Mouse (Mus musculus): ENCODE measurements around the gene Tle2. TPM values are rescaled to one million over a fixed set of nuclear protein-coding genes. Genes with fewer than 3 reads are reported as not detected.

Tle2 gene
- 18.1 and 19.6 TPM in 2 replicates for polyA plus RNA-seq (2016; fragmentation: Nextera tagmentation; extraction: Ambion mirVana)

DNA sequence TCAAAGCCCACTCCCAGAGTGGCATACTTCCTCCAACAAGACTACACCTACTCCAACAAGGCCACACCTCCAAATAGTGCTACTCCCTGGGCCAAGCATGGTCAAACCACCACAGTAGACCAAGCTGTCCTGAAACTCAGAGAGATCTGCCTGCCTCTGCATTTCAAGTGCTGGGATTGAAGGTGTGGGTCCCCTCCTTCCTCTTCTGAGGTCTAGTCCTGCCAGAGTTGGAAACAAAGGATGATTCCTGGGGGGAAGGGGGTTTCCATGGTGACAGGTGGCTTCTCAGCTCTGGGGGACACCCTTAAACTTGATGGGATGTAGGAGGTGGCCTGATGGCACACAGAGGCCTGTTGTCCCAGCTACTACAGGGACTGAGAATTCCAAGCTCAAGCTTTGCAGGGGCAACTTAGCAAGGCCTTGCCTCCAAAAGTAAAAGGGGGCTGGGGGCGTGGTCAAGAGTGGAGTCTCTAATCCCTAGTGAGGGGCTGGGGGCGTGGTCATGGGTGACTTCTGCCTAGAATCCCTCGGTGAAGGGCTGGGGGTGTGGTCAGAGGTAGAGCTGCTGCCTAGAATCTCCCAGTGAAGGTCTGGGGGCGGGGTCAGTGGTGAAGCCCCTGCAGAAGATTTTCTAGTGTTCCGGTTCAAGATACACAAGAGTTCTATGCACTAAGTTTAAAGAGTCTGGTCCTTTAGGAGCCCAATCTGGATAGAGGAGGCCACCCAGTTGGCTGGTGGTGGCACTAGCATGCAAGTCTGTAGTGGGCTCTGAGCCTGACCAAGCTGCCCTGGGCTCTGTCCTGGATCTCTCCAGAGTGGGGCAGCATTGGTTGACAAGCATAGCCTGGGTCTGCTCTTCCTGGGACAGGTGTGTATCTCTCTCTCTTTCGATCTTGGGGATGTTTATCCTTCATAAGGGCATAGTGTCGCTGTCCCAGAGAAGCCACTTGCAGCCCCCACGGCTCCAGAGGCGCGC is at the start of gene Tle2:
TSS of gene Tle2 (plus strand) at position 481 of the 976 bp plus-strand sequence.
- H3K36me3 ChIP-seq: no peaks in the 10 kb centered on the region
- ATAC-seq (ENCODE audit: low FRiP score, low read depth): no peak
- 27% methylated on average over 10 of the region's 10 CpGs for WGBS
- no peak within 1 kb of the TSS for H3K27ac ChIP-seq
- H3K4me3 ChIP-seq: peak within 1 kb of the TSS; percentile 47
- peak within 1 kb of the TSS; percentile 66 for H3K9ac ChIP-seq
- no peaks in the 10 kb centered on the region for H3K9me3 ChIP-seq
- peaks cover 69% of the 10 kb centered on the region for H3K27me3 ChIP-seq (replicated peaks)
- peaks cover 49% of the 10 kb centered on the region for H3K4me1 ChIP-seq
- H3K4me2 ChIP-seq (replicated peaks): peak within 1 kb of the TSS; percentile 79

GRCm38 (mm10) chr10:81525017-81525694 is 49.2 kb upstream of the Tle2 start:
- ATAC-seq (ENCODE audit: low FRiP score, low read depth): no peak
- WGBS: 67% methylated on average over 12 of the region's 13 CpGs

DNA sequence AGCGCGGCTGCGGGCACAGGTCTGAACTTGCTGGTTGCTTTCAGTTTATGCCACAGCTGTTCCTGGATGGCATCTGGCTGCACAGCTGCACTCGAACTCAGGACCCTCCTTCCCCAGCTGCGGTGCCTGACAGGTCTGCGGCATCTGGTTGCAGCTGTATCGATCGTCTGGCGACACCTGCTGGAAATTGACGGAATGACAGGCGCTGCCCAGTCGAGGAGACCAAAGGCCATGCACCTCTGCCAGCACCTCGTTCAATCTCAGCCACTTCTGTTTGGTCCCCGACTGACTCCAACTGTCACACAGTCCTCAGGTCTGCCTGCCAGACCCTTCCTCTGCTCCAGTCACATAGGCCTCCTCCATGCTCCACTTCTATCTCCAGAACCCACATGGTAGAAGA is 47.6 kb upstream of the Tle2 start:
- no peak; the same call in 1 of the 2 replicates for ATAC-seq (ENCODE audit: low FRiP score, low read depth)
- H3K4me1 ChIP-seq: no peaks in the 10 kb centered on the region
- peaks cover 28% of the 10 kb centered on the region for H3K36me3 ChIP-seq
- H3K4me2 ChIP-seq (replicated peaks): no peak overlapping the region
- H3K27me3 ChIP-seq (replicated peaks): peaks cover 12% of the 10 kb centered on the region
- no peaks in the 10 kb centered on the region for H3K9me3 ChIP-seq
- H3K27ac ChIP-seq: no peak overlapping the region
- no peak overlapping the region for H3K9ac ChIP-seq
- 17% methylated on average over 14 of the region's 14 CpGs for whole genome bisulfite sequencing
- no peak overlapping the region for H3K4me3 ChIP-seq

More at GRCm38 (mm10) chr10:81525017-81525694, 49.2 kb upstream of the Tle2 start:
- no peaks in the 10 kb centered on the region for H3K4me1 ChIP-seq
- peaks cover 14% of the 10 kb centered on the region for H3K36me3 ChIP-seq
- H3K4me2 ChIP-seq (replicated peaks): no peak overlapping the region
- H3K27me3 ChIP-seq (replicated peaks): peaks cover 12% of the 10 kb centered on the region
- no peak overlapping the region for H3K9ac ChIP-seq
- no peak overlapping the region for H3K4me3 ChIP-seq
- H3K9me3 ChIP-seq: no peaks in the 10 kb centered on the region
- no peak overlapping the region for H3K27ac ChIP-seq

DNA sequence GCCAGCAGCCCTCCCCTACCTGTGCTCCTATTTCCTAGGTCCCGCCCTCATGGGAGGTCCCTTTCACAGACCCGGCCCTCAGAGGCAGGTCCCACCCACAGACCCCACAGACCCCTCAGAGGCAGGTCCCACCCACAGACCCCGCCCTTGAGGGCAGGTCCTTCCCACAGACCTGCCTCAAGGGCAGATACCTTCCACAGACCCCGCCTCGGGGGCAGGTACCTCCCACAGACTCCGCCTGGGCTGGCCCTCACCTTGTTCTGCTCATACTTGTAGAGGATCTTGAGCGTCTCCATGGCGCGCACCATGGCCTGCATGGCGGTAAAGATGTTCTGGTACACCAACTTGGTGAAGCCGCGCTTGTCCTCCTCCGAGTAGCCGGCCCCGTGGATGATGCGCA is 39.5 kb upstream of the Tle2 start:
- no peak overlapping the region for H3K27ac ChIP-seq
- H3K36me3 ChIP-seq: peaks cover 39% of the 10 kb centered on the region
- H3K4me2 ChIP-seq (replicated peaks): no peak overlapping the region
- ATAC-seq (ENCODE audit: low FRiP score, low read depth): no peak
- no peak overlapping the region for H3K4me3 ChIP-seq
- H3K27me3 ChIP-seq (replicated peaks): no peaks in the 10 kb centered on the region
- 65% methylated on average over 16 of the region's 16 CpGs for WGBS
- H3K4me1 ChIP-seq: no peaks in the 10 kb centered on the region
- H3K9ac ChIP-seq: no peak overlapping the region
- no peaks in the 10 kb centered on the region for H3K9me3 ChIP-seq

DNA sequence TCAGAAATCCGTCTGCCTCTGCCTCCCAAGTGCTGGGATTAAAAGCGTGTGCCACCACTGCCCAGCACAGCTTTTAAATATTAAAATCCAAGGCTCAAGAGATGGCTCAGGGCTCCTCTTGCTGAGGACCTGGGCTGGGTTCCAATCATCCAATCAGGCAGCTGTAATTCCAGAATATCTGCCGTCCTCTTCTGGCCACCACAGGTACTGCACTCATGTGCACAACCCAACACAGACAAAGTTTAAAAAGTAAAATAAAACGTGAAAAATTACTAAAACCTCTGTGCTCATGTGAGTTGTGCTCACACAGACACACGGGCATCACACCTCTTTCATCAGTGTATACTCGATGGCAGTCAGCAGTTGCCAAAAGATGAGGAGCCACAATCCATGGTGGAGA is 37.6 kb upstream of the Tle2 start:
- Histone ChIP-seq H3K4me1 (peaks cover 10% of the 10 kb centered on the region), H3K27ac (no peak overlapping the region), H3K4me3 (no peak overlapping the region), H3K36me3 (peaks cover 22% of the 10 kb centered on the region), H3K27me3 (replicated peaks) (no peaks in the 10 kb centered on the region), H3K9me3 (no peaks in the 10 kb centered on the region), H3K4me2 (replicated peaks) (no peak overlapping the region), H3K9ac (no peak overlapping the region)
- ATAC-seq (ENCODE audit: low FRiP score, low read depth): no peak
- 79% methylated on average over 6 of the region's 6 CpGs for WGBS

DNA sequence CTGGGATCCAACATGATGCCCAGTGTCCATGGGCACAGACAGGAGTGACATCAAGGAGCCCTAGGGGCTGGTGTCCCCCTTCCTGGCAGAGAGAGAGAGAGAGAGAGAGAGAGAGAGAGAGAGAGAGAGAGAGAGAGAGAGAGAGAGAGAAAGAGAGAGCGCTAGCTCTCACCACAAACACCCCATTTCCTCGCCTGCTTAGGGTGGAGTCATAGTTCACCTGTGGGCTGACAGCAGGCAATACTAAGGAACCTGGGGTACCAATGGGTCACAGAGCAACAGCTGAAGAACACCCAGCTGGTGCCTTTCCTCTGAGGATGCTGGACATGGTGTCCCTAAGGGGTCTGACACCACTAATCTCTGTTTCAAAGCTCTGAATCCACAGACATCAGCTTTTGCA is 36.9 kb upstream of the Tle2 start:
- Histone ChIP-seq H3K4me2 (replicated peaks) (no peak overlapping the region), H3K36me3 (peaks cover 18% of the 10 kb centered on the region), H3K4me3 (no peak overlapping the region), H3K4me1 (peaks cover 17% of the 10 kb centered on the region), H3K27me3 (replicated peaks) (no peaks in the 10 kb centered on the region), H3K27ac (no peak overlapping the region), H3K9me3 (no peaks in the 10 kb centered on the region), H3K9ac (no peak overlapping the region)
- 100% methylated on average over 1 of the region's 2 CpGs for WGBS
- ATAC-seq (ENCODE audit: low FRiP score, low read depth): no peak

- H3K9ac ChIP-seq: no peak overlapping the region
- peaks cover 27% of the 10 kb centered on the region for H3K4me1 ChIP-seq
- no peaks in the 10 kb centered on the region for H3K9me3 ChIP-seq
- WGBS: 95% methylated on average over 3 of the region's 3 CpGs
- peaks cover 7% of the 10 kb centered on the region; the same call in 1 of the 2 replicates for H3K36me3 ChIP-seq
- no peaks in the 10 kb centered on the region for H3K27me3 ChIP-seq (replicated peaks)
- no peak overlapping the region for H3K4me3 ChIP-seq
- ATAC-seq (ENCODE audit: low FRiP score, low read depth): no peak
- no peak overlapping the region for H3K27ac ChIP-seq
- no peak overlapping the region for H3K4me2 ChIP-seq (replicated peaks)
Measured at GRCm38 (mm10) chr10:81538321-81539048, 35.9 kb upstream of the Tle2 start.

DNA sequence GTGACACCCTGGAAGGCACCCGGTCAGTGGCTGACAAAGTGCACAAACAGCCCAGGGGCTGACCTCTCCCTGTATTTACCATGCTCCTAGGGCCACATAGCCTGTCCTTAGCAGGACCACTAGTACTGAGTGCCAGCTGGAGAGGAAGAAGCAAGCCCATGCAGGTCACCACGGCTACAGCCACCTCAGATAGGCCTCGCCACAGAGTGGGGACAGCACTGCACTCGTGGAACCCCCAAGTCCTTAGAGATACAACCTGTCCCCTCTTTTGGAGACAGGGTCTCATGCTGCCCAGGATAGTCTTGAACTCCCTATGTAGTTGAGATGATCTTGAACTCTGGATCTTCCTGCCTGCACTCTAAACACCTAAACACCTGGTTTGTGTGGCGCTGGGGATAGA is 33.0 kb upstream of the Tle2 start:
- no peak overlapping the region for H3K27ac ChIP-seq
- H3K9me3 ChIP-seq: no peaks in the 10 kb centered on the region
- 84% methylated on average over 5 of the region's 5 CpGs for WGBS
- no peak for ATAC-seq (ENCODE audit: low FRiP score, low read depth)
- H3K4me2 ChIP-seq (replicated peaks): no peak overlapping the region
- H3K36me3 ChIP-seq: no peaks in the 10 kb centered on the region
- peak overlapping the region; percentile 3; the same call in 1 of the 2 replicates for H3K9ac ChIP-seq
- H3K4me1 ChIP-seq: peaks cover 42% of the 10 kb centered on the region
- no peak overlapping the region for H3K4me3 ChIP-seq
- no peaks in the 10 kb centered on the region for H3K27me3 ChIP-seq (replicated peaks)

- H3K27me3 ChIP-seq (replicated peaks): no peaks in the 10 kb centered on the region
- H3K9me3 ChIP-seq: no peaks in the 10 kb centered on the region
- no peak overlapping the region for H3K4me2 ChIP-seq (replicated peaks)
- no peak for ATAC-seq (ENCODE audit: low FRiP score, low read depth)
- 86% methylated on average over 10 of the region's 10 CpGs for WGBS
- no peak overlapping the region for H3K27ac ChIP-seq
- 0 out of 2 replicates have a peak overlapping the region, but pooled peaks have one; percentile 92 for H3K9ac ChIP-seq
- no peak overlapping the region for H3K4me3 ChIP-seq
- H3K4me1 ChIP-seq: peaks cover 42% of the 10 kb centered on the region
- no peaks in the 10 kb centered on the region for H3K36me3 ChIP-seq
Measured at GRCm38 (mm10) chr10:81541803-81542202, 32.6 kb upstream of the Tle2 start.

- Histone ChIP-seq H3K27me3 (replicated peaks) (no peaks in the 10 kb centered on the region), H3K9ac (peak overlapping the region; percentile 92), H3K27ac (no peak overlapping the region), H3K9me3 (no peaks in the 10 kb centered on the region), H3K4me3 (peak overlapping the region; percentile 92; the same call in 1 of the 2 replicates), H3K36me3 (no peaks in the 10 kb centered on the region), H3K4me2 (replicated peaks) (peak overlapping the region; percentile 99), H3K4me1 (peaks cover 42% of the 10 kb centered on the region)
- ATAC-seq (ENCODE audit: low FRiP score, low read depth): no peak
- 74% methylated on average over 7 of the region's 7 CpGs for WGBS
Measured at GRCm38 (mm10) chr10:81542727-81543460, 31.5 kb upstream of the Tle2 start.

DNA sequence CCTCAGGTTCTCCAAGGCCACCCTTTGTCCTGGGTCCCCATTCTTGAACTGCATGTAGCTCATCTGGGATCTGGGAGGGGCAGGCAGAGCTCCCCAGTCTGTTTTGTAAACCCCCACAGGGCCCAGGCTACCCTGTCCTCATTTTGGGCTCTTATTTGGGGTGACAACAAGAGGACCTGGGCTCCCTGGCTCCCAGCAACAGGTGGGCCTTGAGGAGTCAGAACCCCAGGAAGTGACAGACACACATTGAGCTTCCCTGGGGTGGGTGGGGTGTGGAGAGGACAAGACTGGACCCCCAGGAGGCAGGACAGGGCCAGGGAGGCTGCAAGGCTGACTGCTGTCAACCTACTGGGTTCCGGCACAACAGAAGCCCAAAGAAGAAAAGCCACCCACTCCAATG is 30.7 kb upstream of the Tle2 start:
- Histone ChIP-seq H3K36me3 (no peaks in the 10 kb centered on the region), H3K4me3 (peak overlapping the region; percentile 92), H3K27ac (no peak overlapping the region), H3K4me1 (peaks cover 42% of the 10 kb centered on the region), H3K9ac (peak overlapping the region; percentile 92), H3K27me3 (replicated peaks) (no peaks in the 10 kb centered on the region), H3K4me2 (replicated peaks) (peak overlapping the region; percentile 99), H3K9me3 (no peaks in the 10 kb centered on the region)
- ATAC-seq (ENCODE audit: low FRiP score, low read depth): no peak
- 76% methylated on average over 1 of the region's 1 CpGs for WGBS
